Mouse (Mus musculus) small intestine, adult 2 months (tissue): ENCODE results near the gene Rbm44. TPM values are rescaled to one million over a fixed set of nuclear protein-coding genes. Genes with fewer than 3 reads are reported as not detected.

Experiments used
- H3K27ac ChIP-seq: fragments of 200-500 bp; 2 replicates; pipeline ENCODE4 v1.5.1; 2012; ENCODE audit warnings: low read depth, low read length, control low read depth, inconsistent platforms; ENCODE audit not compliant: insufficient read depth
- H3K27me3 ChIP-seq: fragments of 200-500 bp; 2 replicates; pipeline ENCODE4 v1.6.1; 2012; ENCODE audit warnings: mild to moderate bottlenecking, moderate library complexity, low read length, inconsistent platforms; ENCODE audit not compliant: control insufficient read depth, insufficient read depth
- H3K36me3 ChIP-seq: fragments of 200-500 bp; 2 replicates; pipeline ENCODE4 v1.6.1; 2012; ENCODE audit warnings: mild to moderate bottlenecking, low read length, control low read depth, inconsistent platforms; ENCODE audit not compliant: control insufficient read depth, insufficient read depth
- H3K4me1 ChIP-seq: fragments of 200-500 bp; 2 replicates; pipeline ENCODE4 v1.6.1; 2012; ENCODE audit warnings: low read length, inconsistent platforms, mixed read lengths; ENCODE audit not compliant: control insufficient read depth, insufficient read depth, insufficient read length
- H3K4me3 ChIP-seq: fragments of 200-500 bp; 2 replicates; pipeline ENCODE4 v1.5.1; 2012; ENCODE audit warnings: low read depth, mild to moderate bottlenecking, control low read depth, inconsistent platforms, low read length, moderate library complexity
- CTCF ChIP-seq: fragments of 200-500 bp; IDR thresholded peaks from 2 replicates; pipeline ENCODE4 v1.5.1; 2012; ENCODE audit warnings: low read depth, mild to moderate bottlenecking, control low read depth, inconsistent platforms, low read length, moderate library complexity, mixed read lengths; ENCODE audit not compliant: insufficient replicate concordance, insufficient read length; ENCODE audit errors: extremely low read depth
- POLR2A ChIP-seq: fragments of 200-500 bp; IDR thresholded peaks from 2 replicates; pipeline ENCODE4 v1.6.1; 2012; ENCODE audit warnings: low read depth, mild to moderate bottlenecking, control low read depth, inconsistent platforms, low read length, moderate library complexity
- WGBS: fragments of 180-500 bp; shearing (Covaris S2); methylation state at CpG from one replicate; pipeline ENCODE4 v1.1.7; 2018; 5-methylcytosine and 5-hydroxymethylcytosine counted together
- polyA plus RNA-seq: library from polyadenylated mRNA; depleted of rRNA; stranded (reverse); fragments of >200 nt; gene quantifications from 2 replicates; pipeline ENCODE4 v1.2.3, GENCODE M21; 2012

Rbm44 gene
- polyA plus RNA-seq, 1 experiment, result not detected

- Histone ChIP-seq H3K27ac (no peak overlapping the region), H3K27me3 (0 out of 2 replicates have a peak, but pooled peaks cover 2% of the 10 kb centered on the region), H3K36me3 (no peaks in the 10 kb centered on the region), H3K4me1 (no peaks in the 10 kb centered on the region), H3K4me3 (no peak overlapping the region)
- 74% methylated on average over 4 of the region's 4 CpGs for WGBS
- no peak for TF ChIP-seq CTCF
- no peak for TF ChIP-seq POLR2A
These were observed 48.8 kb downstream of the Rbm44 start for GRCm38 (mm10) chr1:91193680-91194079.

GRCm38 (mm10) chr1:91199793-91200192, 54.9 kb downstream of the Rbm44 start:
- no peak for TF ChIP-seq POLR2A
- TF ChIP-seq CTCF, result no peak
- 94% methylated on average over 10 of the region's 10 CpGs for WGBS
- no peaks in the 10 kb centered on the region for H3K36me3 ChIP-seq
- no peaks in the 10 kb centered on the region for H3K27me3 ChIP-seq
- H3K4me1 ChIP-seq, result no peaks in the 10 kb centered on the region
- H3K4me3 ChIP-seq, result no peak overlapping the region
- no peak overlapping the region for H3K27ac ChIP-seq

GRCm38 (mm10) chr1:91201122-91201521, 56.2 kb downstream of the Rbm44 start:
- Histone ChIP-seq H3K36me3 (no peaks in the 10 kb centered on the region), H3K4me3 (no peak overlapping the region), H3K27me3 (no peaks in the 10 kb centered on the region), H3K4me1 (no peaks in the 10 kb centered on the region), H3K27ac (no peak overlapping the region)
- TF ChIP-seq CTCF (no peak), POLR2A (no peak)
- 69% methylated on average over 3 of the region's 3 CpGs for WGBS

- H3K4me1 ChIP-seq, result peaks cover 8% of the 10 kb centered on the region; the same call in 1 of the 2 replicates
- H3K36me3 ChIP-seq, result no peaks in the 10 kb centered on the region
- 82% methylated on average over 5 of the region's 5 CpGs for WGBS
- TF ChIP-seq POLR2A (no peak), CTCF (no peak)
- H3K27ac ChIP-seq, result no peak overlapping the region
- H3K27me3 ChIP-seq, result no peaks in the 10 kb centered on the region
- no peak overlapping the region for H3K4me3 ChIP-seq
These were observed 59.4 kb downstream of the Rbm44 start for GRCm38 (mm10) chr1:91204221-91204765.

GRCm38 (mm10) chr1:91205651-91206050, 60.8 kb downstream of the Rbm44 start:
- H3K27ac ChIP-seq, result no peak overlapping the region
- TF ChIP-seq POLR2A (no peak), CTCF (no peak)
- no peaks in the 10 kb centered on the region for H3K27me3 ChIP-seq
- H3K36me3 ChIP-seq, result no peaks in the 10 kb centered on the region
- H3K4me3 ChIP-seq, result no peak overlapping the region
- WGBS, result 82% methylated on average over 6 of the region's 6 CpGs
- H3K4me1 ChIP-seq, result peaks cover 8% of the 10 kb centered on the region; the same call in 1 of the 2 replicates

GRCm38 (mm10) chr1:91206336-91206735, 61.4 kb downstream of the Rbm44 start:
- Histone ChIP-seq H3K36me3 (no peaks in the 10 kb centered on the region), H3K27me3 (no peaks in the 10 kb centered on the region), H3K4me1 (peaks cover 8% of the 10 kb centered on the region; the same call in 1 of the 2 replicates), H3K27ac (no peak overlapping the region), H3K4me3 (no peak overlapping the region)
- 85% methylated on average over 8 of the region's 8 CpGs for WGBS
- no peak for TF ChIP-seq POLR2A
- no peak for TF ChIP-seq CTCF

- Histone ChIP-seq H3K36me3 (no peaks in the 10 kb centered on the region), H3K4me3 (no peak overlapping the region)
These were observed 62.0 kb downstream of the Rbm44 start for GRCm38 (mm10) chr1:91206873-91207272.

More at GRCm38 (mm10) chr1:91206873-91207272, 62.0 kb downstream of the Rbm44 start:
- 69% methylated on average over 5 of the region's 5 CpGs for WGBS
- TF ChIP-seq POLR2A, result no peak
- no peak for TF ChIP-seq CTCF
- Histone ChIP-seq H3K27me3 (no peaks in the 10 kb centered on the region), H3K4me1 (peaks cover 8% of the 10 kb centered on the region; the same call in 1 of the 2 replicates), H3K27ac (no peak overlapping the region)
